Mouse (Mus musculus): ENCODE data around the gene Igfbp1.

Gene Igfbp1

DNA sequence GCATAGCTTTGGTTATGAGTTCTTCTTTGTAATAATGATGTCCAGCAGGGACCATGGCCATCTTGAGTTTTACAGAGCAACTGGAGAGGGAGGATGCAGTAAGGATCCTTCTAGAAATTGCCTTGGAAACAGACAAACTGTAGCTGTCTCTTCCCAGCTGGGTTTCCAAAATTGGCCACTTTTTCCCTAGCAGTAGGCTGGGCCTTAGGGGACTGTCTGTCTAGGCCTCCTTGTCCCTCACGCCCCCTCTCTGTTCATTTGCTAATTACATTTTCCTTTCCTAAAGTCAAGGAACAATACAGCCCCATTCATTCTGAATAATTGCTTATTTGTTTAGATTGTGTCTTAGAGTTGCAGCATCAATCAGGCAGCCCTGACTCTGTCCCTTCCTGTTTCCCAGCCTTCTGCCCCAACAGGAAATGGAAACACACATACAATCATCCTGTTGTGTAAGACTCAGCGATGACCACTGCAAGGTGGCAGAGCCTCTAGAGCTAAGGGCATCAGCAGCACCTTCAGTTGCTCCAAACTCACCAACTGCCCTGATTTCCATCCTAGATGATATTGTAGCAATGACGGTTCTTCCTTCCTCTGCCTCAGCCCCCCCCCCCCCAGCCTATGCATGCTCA, 37.5 kb downstream of the Igfbp1 start:
- no peak for DNase-seq

- no peak for DNase-seq
These were observed 39.2 kb downstream of the Igfbp1 start for GRCm38 (mm10) chr11:7236751-7237150.

DNA sequence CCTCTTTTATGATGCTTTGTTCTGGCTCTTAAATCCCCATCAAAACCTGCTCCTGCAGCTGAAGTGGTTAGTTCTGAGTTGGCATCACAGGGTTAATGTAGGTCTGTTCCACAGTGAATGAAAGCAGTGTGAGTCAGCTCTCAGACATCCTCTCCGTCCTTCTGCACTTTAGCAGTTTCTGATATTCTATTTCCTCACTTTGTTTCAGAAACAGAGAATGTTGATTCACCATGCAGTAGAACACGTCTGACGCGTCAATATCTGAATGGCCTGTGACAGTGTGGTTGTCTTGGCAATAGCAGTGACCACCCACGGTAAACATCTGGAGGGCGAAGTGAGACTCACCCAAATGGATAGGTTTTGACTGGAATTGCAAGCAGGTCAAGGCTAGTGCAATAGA, 40.1 kb downstream of the Igfbp1 start:
- DNase-seq: no peak

- DNase-seq: no peak
These were observed 41.0 kb downstream of the Igfbp1 start for GRCm38 (mm10) chr11:7238546-7238945.

DNA sequence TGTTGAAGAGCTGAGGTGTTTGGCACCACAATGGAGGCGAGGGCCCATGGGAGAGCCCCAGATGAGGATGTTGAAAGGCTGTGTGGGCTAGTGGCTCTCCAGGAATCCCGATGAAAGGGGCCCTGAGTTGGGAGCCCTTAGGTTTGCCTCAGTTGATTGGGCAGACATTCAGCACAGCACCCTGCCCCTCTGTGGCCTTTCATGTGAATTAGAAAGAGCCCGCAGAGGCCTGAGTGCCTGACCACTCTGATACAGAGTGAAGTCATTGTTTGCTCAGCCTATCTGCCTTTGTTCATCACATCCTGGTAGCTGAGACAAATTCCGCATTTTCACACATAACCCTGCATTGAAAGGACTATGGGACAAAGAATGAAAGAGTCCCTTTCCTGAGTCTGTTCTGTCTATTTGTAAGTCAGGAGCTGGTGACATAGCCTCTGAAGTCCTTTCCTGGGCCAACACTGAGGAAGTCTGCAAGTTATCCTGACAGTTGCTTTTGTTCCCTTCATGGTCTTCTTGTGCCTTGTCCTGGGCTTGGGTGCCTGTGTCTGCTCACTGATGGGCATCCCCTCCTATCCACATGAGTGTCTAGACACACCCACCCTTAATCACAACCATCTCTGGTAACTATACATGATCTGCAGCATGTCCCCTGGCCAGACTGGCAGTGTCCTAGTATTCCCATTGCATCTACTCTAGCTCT, 41.6 kb downstream of the Igfbp1 start:
- no peak for DNase-seq

GRCm38 (mm10) chr11:7244782-7245181, 47.2 kb downstream of the Igfbp1 start:
- no peak for DNase-seq

GRCm38 (mm10) chr11:7250415-7250814, 52.8 kb downstream of the Igfbp1 start:
- no peak for DNase-seq

DNA sequence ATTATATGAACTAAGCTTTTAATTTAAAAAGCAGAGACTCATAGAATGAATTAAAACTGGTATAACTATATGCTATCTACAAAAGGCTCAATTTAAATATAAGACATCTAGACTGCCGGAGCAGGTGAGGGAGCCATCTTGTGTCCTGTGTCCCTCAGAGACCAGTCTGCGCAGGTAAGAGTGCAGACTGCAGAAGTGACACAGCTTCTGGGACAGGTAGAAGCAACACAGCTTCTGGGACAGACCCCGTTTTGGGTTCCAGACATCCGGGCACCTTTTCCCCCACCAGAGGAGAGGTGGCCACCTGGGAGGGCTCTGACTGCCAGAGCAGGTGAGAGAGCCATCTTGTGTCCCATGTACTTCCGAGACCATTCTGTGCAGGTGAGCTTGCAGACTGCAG, 53.3 kb downstream of the Igfbp1 start:
- no peak for DNase-seq
